Mouse (Mus musculus) midbrain, embryonic 12.5 days (tissue): ENCODE measurements at regions not wholly inside any gene's neighbourhood (a gene's known extent, or its start where the extent isn't known, plus 50 kb on each side); places are given as distances from the start of the nearest gene placed in this dataset.

Source experiments
- ATAC-seq: fragments of 200-750 bp; cut with Nextera tagmentation; 2 replicates; pipeline ENCODE4 v1.8.0; 2017; ENCODE audit warnings: low read depth, moderate TSS enrichment, moderate library complexity; ENCODE audit not compliant: low FRiP score
- H3K27ac ChIP-seq: fragments of 300-500 bp; sonication (generic); replicated peaks from 2 replicates; pipeline ENCODE4 v1.5.1; 2016; ENCODE audit warnings: mild to moderate bottlenecking
- H3K27me3 ChIP-seq: fragments of 300-500 bp; sonication (generic); 2 replicates; pipeline ENCODE4 v1.6.1; 2016; ENCODE audit warnings: mild to moderate bottlenecking
- H3K36me3 ChIP-seq: fragments of 300-500 bp; sonication (generic); 2 replicates; pipeline ENCODE4 v1.6.1; 2016
- H3K4me1 ChIP-seq: fragments of 300-500 bp; sonication (generic); 2 replicates; pipeline ENCODE4 v1.6.1; 2016
- H3K4me2 ChIP-seq: fragments of 300-500 bp; sonication (generic); replicated peaks from 2 replicates; pipeline ENCODE4 v1.6.1; 2016; ENCODE audit warnings: mild to moderate bottlenecking, moderate library complexity
- H3K4me3 ChIP-seq: fragments of 300-500 bp; sonication (generic); 2 replicates; pipeline ENCODE4 v1.5.1; 2016; ENCODE audit warnings: mild to moderate bottlenecking
- H3K9ac ChIP-seq: fragments of 300-500 bp; sonication (generic); replicated peaks from 2 replicates; pipeline ENCODE4 v1.6.1; 2016; ENCODE audit warnings: mild to moderate bottlenecking, moderate library complexity
- H3K9me3 ChIP-seq: fragments of 300-500 bp; sonication (generic); 2 replicates; pipeline ENCODE4 v1.6.1; 2016; ENCODE audit warnings: mild to moderate bottlenecking
- WGBS: fragments of 180-500 bp; shearing (Covaris S2); methylation state at CpG from one replicate; pipeline ENCODE4 v1.1.7; 2016; 5-methylcytosine and 5-hydroxymethylcytosine counted together

DNA sequence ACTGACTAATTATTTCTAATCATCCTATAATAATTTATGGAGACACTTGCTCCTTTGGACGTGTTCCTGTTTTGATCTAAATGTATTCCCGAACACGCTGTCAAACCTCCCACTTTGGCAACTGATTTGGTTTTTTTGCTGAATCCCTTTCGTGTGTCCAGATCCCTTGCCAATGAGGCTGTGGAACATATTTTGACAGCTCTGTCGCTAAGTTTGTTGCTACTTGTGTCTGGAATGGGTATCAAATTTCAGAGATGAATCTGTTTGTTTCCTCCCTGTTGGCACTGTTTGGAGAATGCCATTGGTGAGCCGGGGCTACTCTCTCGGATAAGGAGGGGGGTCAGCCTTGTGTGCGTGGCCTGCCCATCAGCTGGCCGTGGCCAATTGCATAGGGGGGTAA lies 277.2 kb upstream of the Tshz3 start:
- H3K4me1 ChIP-seq, result no peaks in the 10 kb centered on the region
- no peak overlapping the region for H3K4me3 ChIP-seq
- WGBS, result 86% methylated on average over 9 of the region's 9 CpGs
- H3K9me3 ChIP-seq, result no peaks in the 10 kb centered on the region
- no peaks in the 10 kb centered on the region for H3K27me3 ChIP-seq
- no peak overlapping the region for H3K4me2 ChIP-seq
- no peaks in the 10 kb centered on the region for H3K36me3 ChIP-seq
- ATAC-seq, result no peak
- H3K9ac ChIP-seq, result no peak overlapping the region
- no peak overlapping the region for H3K27ac ChIP-seq

DNA sequence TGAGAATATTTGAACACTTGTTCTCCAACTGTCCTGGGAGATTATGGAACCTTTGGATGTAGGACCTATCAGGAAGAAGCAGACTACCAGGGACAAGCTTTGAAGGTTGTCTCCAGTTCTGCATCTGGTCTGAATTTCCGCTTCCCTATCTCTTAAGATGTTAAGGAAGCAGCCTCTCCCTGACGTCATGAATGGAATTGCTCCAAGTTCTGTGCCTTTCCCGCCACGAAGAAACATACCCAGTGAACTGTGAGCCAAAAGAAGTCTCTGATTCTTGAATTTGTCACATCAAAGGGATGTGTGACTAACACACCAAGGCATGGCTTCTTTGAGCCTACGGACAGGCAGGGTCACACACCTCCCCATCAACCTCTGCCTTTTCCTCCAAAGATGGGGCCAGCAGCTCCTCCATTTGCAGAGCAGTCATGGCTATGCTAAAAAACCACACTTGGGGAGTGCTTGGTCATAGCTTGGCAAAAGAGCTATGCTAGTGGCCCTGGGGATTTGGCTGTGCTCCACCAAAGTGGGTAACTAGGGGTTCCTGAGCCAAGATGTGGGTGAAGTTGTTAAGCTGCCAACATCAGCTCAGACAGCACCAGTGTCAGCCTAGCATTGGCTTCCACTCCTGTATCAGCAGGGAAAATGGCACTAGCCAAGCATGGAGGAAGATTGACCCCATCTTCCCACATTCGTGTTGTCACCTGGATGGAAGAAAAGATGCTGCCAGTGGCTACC lies 248.6 kb upstream of the Tshz3 start:
- no peak overlapping the region for H3K27ac ChIP-seq
- no peak overlapping the region for H3K4me2 ChIP-seq
- WGBS, result 82% methylated on average over 6 of the region's 6 CpGs
- no peak overlapping the region for H3K4me3 ChIP-seq
- no peaks in the 10 kb centered on the region for H3K36me3 ChIP-seq
- no peak overlapping the region for H3K9ac ChIP-seq
- ATAC-seq, result no peak
- H3K9me3 ChIP-seq, result no peaks in the 10 kb centered on the region
- no peaks in the 10 kb centered on the region for H3K27me3 ChIP-seq
- H3K4me1 ChIP-seq, result no peaks in the 10 kb centered on the region

DNA sequence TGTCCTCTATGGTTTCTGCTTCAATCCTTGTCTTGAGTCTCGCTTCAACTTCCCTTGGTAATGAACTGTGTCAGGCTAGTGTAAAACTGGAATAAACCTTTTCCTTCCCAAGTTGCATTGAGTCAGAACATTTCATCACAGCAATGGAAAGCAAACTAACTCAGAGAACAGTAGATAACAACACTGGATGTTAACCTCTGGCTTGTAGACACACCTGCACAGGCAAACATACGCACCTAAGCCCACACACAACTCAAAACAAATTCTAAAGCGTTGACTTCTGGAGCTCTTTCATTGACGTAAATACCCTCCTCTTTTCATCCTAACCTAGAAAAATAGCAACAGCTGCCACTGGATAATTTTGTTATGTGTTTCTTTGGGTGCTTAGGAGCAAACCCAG lies 244.1 kb upstream of the Tshz3 start:
- Histone ChIP-seq H3K36me3 (no peaks in the 10 kb centered on the region), H3K27ac (no peak overlapping the region), H3K4me2 (no peak overlapping the region), H3K9ac (no peak overlapping the region), H3K9me3 (no peaks in the 10 kb centered on the region), H3K4me1 (no peaks in the 10 kb centered on the region), H3K4me3 (no peak overlapping the region), H3K27me3 (no peaks in the 10 kb centered on the region)
- 95% methylated on average over 4 of the region's 4 CpGs for WGBS
- no peak for ATAC-seq

DNA sequence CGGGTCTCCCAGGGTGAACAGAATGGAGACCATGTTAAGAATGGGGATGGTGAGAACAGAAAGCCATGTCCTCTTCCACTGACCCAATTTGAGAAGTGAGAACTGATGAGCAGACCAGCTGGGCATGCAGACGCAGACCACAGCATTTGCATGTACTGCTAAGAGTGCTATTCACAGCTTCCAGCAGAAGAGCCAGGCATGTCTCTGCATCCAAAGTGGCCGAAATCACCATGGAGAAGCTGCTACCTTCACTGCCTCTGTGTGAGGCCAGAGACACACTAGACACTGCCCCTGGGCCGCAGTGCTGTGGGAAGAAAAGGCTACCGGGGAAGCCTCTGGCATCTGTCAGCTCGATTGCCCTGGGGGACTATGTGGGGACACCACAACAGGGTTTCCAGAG lies 241.8 kb upstream of the Tshz3 start:
- no peak for ATAC-seq
- H3K4me1 ChIP-seq, result no peaks in the 10 kb centered on the region
- H3K4me2 ChIP-seq, result no peak overlapping the region
- H3K27me3 ChIP-seq, result no peaks in the 10 kb centered on the region
- H3K9ac ChIP-seq, result no peak overlapping the region
- 79% methylated on average over 6 of the region's 6 CpGs for WGBS
- no peak overlapping the region for H3K4me3 ChIP-seq
- no peaks in the 10 kb centered on the region for H3K9me3 ChIP-seq
- no peak overlapping the region for H3K27ac ChIP-seq
- no peaks in the 10 kb centered on the region for H3K36me3 ChIP-seq

DNA sequence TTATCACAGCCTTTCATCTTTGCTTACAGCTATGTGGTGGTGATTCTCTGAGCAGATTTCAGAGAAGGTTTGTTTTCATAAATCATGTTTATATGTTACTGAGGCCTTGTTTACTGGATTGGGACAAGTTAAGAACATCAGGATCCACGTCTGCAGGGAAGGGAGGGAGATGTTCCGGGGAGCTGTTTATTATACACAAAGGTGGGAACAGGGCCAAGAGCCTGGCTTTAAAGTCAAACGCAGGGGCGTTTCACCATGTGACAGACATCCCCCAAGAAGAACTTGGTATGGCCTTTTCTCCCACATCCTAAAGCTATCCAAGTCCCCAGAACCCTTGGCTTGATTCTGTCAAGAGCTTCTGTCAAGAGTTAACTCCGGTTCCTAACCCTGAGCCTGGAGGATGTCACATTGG lies 235.5 kb upstream of the Tshz3 start:
- WGBS, result 84% methylated on average over 5 of the region's 5 CpGs

DNA sequence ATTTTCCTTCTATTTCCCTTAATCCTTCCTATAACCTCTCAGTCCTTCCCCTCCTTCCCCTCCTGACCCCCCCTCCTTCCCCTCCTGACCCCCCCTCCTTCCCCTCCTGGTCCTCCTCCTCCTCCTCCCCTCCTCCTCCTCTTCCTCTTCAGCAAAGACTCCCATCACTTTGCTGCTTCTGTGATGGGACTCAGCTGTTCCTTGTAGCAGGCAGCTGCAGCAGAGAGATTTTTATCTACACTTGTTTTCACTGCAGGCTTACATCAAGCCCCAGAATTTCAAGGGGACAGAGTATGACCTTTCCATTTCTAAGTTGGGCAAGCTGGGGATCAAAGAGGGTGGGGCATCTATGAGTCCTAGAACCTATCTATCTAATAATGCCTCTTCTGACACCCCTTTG lies 228.5 kb upstream of the Tshz3 start:
- Histone ChIP-seq H3K27ac (no peak overlapping the region), H3K36me3 (no peaks in the 10 kb centered on the region), H3K27me3 (no peaks in the 10 kb centered on the region), H3K4me3 (no peak overlapping the region), H3K9ac (no peak overlapping the region), H3K4me1 (no peaks in the 10 kb centered on the region), H3K9me3 (no peaks in the 10 kb centered on the region), H3K4me2 (no peak overlapping the region)
- ATAC-seq, result no peak

More for the DNA sequence above, 235.5 kb upstream of the Tshz3 start:
- no peaks in the 10 kb centered on the region for H3K36me3 ChIP-seq
- no peaks in the 10 kb centered on the region for H3K9me3 ChIP-seq
- H3K9ac ChIP-seq, result no peak overlapping the region
- H3K27ac ChIP-seq, result no peak overlapping the region
- no peak for ATAC-seq
- no peaks in the 10 kb centered on the region for H3K4me1 ChIP-seq
- no peak overlapping the region for H3K4me2 ChIP-seq
- H3K4me3 ChIP-seq, result no peak overlapping the region
- no peaks in the 10 kb centered on the region for H3K27me3 ChIP-seq

DNA sequence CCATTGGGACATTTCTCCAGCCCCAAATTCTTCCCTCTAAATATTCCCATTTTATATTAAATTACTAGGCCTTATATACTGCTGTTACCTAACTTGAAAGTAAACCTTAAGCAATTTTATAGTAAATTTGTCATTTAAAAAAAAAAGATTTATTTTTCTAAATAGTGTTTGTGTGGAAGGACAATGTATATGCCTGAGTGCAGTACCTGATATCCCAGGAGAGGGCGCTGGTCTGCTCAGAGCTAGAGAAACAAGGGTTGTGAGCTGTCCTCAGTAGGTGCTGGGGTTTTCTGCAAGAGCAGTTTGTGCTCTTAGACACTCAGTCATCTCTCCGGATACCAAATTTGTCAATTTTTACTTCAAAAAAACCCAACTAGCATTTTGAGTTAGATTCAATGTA lies 224.4 kb upstream of the Tshz3 start:
- 76% methylated on average over 2 of the region's 2 CpGs for WGBS
- peaks cover 4% of the 10 kb centered on the region; the same call in 1 of the 2 replicates for H3K4me1 ChIP-seq
- no peak overlapping the region for H3K4me3 ChIP-seq

DNA sequence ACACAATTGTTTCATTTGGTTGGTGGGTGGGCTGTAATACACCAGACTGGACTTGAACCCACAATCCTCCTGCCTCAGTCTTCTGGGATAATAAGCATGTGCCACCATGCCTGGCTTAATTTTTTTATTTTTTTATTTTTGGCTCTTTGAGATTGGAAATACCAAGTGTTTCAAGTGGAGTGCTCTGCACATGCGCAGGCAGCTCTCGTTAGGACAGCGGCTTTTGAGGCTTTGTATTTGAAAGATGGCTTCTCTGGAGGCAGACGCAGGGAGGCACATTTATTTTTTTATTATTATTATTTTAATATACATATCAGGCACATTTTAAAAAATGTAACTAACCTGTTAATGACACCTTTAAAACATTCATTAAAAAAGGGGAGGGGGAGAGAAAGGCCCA lies 221.5 kb upstream of the Tshz3 start:
- H3K9ac ChIP-seq, result no peak overlapping the region
- no peaks in the 10 kb centered on the region for H3K9me3 ChIP-seq
- no peaks in the 10 kb centered on the region for H3K27me3 ChIP-seq
- WGBS, result 85% methylated on average over 4 of the region's 4 CpGs
- peaks cover 4% of the 10 kb centered on the region; the same call in 1 of the 2 replicates for H3K4me1 ChIP-seq
- no peak overlapping the region for H3K27ac ChIP-seq
- no peaks in the 10 kb centered on the region for H3K36me3 ChIP-seq
- no peak overlapping the region for H3K4me2 ChIP-seq
- no peak for ATAC-seq
- H3K4me3 ChIP-seq, result no peak overlapping the region

More for the DNA sequence above, 224.4 kb upstream of the Tshz3 start:
- Histone ChIP-seq H3K36me3 (no peaks in the 10 kb centered on the region), H3K27me3 (no peaks in the 10 kb centered on the region), H3K27ac (no peak overlapping the region), H3K9ac (no peak overlapping the region), H3K4me2 (no peak overlapping the region), H3K9me3 (no peaks in the 10 kb centered on the region)
- no peak for ATAC-seq

DNA sequence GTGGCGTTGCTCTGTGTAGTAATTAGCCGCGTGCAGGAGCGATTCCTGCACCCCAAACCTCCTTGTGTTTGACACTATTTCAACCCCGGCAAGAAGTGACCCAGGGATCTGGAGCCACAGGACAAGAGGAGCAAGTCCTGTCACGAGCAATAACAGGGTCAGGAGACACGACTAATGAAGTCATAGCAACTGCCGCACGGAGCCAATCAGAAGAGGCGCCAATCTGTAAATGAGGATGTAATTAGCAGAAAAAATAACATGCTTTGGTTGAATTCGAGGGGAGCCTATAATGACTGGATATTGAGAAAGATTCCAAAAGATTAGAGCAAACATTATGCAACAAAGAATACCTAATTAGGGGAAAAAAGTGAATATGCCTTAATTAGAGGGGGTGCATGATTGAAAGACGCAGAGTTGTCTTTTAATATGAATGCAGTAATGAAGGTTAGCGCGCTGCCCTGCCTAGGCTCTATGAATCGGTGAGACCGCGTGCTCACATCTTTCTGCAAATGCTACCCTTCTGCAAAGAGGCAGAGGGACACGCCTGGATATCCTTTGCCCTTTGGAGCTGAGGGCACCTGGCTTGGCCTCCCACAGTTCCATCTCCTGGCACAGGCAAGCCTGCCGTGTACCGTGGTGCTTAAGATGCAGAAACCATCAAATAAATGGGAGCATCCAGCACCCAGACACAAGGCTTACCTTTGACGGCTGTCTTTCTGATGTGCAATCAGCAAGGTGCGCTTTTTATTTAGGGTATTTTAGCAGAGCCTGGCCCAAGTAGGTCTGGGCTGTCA lies 220.9 kb upstream of the Tshz3 start:
- Histone ChIP-seq H3K4me1 (peaks cover 4% of the 10 kb centered on the region; the same call in 1 of the 2 replicates), H3K4me3 (no peak overlapping the region), H3K9ac (no peak overlapping the region), H3K9me3 (no peaks in the 10 kb centered on the region), H3K27ac (no peak overlapping the region), H3K4me2 (no peak overlapping the region), H3K27me3 (no peaks in the 10 kb centered on the region), H3K36me3 (no peaks in the 10 kb centered on the region)
- ATAC-seq, result no peak
- 73% methylated on average over 22 of the region's 22 CpGs for WGBS

DNA sequence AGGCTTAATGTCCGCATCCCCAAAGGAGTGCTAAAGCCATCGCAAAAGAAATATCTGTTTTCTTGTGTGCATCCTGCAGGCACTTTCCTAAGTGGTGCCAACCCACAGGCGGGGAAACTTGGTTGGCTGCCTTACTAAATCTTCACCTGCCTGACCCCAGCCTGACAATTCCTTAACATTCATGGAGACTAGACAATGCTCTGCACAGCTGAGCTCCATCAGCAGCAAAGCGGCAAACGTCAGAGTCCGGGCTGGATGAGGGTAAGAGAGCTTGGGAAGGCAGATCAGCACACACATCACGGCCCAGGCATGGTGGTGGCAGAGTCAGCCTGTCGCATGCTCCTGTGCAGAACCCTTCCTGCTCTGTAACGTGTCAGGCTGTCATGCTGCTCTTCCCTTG lies 209.8 kb upstream of the Tshz3 start:
- no peak for ATAC-seq
- Histone ChIP-seq H3K9ac (no peak overlapping the region), H3K27me3 (no peaks in the 10 kb centered on the region), H3K4me1 (no peaks in the 10 kb centered on the region), H3K36me3 (no peaks in the 10 kb centered on the region), H3K27ac (no peak overlapping the region), H3K9me3 (no peaks in the 10 kb centered on the region), H3K4me2 (no peak overlapping the region), H3K4me3 (no peak overlapping the region)
- WGBS, result 90% methylated on average over 9 of the region's 9 CpGs

DNA sequence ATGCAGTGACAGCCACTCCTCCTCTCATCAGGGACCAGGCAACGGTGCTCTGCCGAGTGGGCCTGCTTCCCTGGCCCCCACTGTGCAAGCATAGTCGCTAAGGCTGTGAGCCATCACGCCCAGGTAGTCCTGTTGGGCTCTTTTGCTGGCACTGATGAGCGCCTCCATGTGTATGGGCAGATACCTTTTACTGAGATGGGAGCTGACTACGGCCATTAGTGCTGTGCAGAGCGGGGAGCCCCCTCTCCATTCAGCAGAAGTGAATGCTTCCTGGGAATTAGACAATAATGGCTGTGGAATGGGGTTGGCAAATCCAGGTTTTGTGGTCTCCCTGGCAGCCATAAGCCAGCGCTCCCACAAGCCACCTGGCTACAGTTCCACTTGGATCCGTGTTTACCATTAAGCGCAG lies 206.7 kb upstream of the Tshz3 start:
- no peaks in the 10 kb centered on the region for H3K9me3 ChIP-seq
- H3K4me2 ChIP-seq, result no peak overlapping the region
- no peak overlapping the region for H3K4me3 ChIP-seq
- no peak overlapping the region for H3K9ac ChIP-seq
- no peak overlapping the region for H3K27ac ChIP-seq
- no peaks in the 10 kb centered on the region for H3K27me3 ChIP-seq
- no peaks in the 10 kb centered on the region for H3K4me1 ChIP-seq
- no peaks in the 10 kb centered on the region for H3K36me3 ChIP-seq
- ATAC-seq, result no peak
- WGBS, result 82% methylated on average over 10 of the region's 10 CpGs

DNA sequence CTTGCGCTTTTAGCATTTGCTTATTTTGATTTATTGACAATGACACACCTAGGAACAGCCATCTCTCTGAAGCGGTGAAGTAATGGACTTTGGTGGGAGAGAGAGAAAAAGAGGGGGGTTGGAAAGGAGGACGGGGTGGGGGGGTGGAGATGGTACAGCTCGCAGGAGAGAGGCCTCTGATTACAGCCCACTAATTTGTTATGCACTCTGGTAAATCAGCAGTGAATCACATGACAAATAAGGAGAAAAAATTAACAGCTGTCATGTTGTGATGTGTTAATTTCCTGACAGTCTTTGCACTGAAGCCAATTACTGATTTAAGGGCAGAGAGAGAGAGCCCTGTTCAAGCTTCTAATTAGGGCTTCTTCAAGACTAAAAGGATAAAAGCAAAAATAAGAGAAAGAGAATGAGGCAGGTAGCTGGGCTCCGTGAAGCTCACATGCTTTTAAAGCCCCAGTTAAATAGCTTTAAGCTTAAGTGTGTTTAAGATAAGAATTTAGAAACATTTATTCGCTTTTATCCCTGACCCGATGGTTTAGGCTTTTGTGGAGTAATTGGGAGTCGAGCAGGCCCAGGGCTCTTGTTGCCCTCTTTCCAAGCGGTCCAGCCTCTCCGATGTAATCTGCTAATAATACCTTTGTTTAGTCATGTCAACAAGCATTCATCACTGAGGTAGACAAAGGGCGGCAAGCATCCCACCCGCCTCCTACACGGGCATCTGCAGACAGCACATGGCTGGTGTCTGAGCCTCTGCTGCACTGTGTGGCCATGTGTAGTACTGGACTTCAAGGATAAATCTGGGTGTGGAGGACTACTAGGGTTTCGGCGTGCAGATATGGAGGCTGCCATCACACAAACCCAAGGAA lies 193.7 kb upstream of the Tshz3 start:
- H3K4me1 ChIP-seq, result peaks cover 18% of the 10 kb centered on the region; the same call in 1 of the 2 replicates
- ATAC-seq, result peak; percentile 80
- H3K9ac ChIP-seq, result no peak overlapping the region
- no peaks in the 10 kb centered on the region for H3K36me3 ChIP-seq
- peaks cover 15% of the 10 kb centered on the region; the same call in 1 of the 2 replicates for H3K27me3 ChIP-seq
- H3K9me3 ChIP-seq, result no peaks in the 10 kb centered on the region
- no peak overlapping the region for H3K4me3 ChIP-seq
- no peak overlapping the region for H3K4me2 ChIP-seq
- WGBS, result 56% methylated on average over 15 of the region's 15 CpGs
- no peak overlapping the region for H3K27ac ChIP-seq
